Comparison of ENCODE assay signal across 12 mouse cellular contexts in genomic region chr11:120622805-120623204, GRCm38 (mm10). TPM values are rescaled to one million over a fixed set of nuclear protein-coding genes. Genes with fewer than 3 reads are reported as not detected.
"Had no signal": no experiment of that assay in that cellular context is flagged by ENCODE, and none has a peak within 500 bp of the region (broad histone marks: within the 10 kb centered on the region; RNA-seq: fewer than 3 reads in every experiment).

No protein-coding gene starts in this region.

- H3K27me3 ChIP-seq: kidney, embryonic 15.5 days; midbrain, embryonic 12.5 days; neural tube, embryonic 15.5 days had no signal

- H3K9ac ChIP-seq: kidney, embryonic 15.5 days; midbrain, embryonic 12.5 days; neural tube, embryonic 15.5 days had no signal

- DNase-seq: kidney, adult 2 months; lung, adult 2 months; lung, postnatal 36 days; right cerebral cortex, adult 18-20 months; right cerebral cortex, postnatal 25 days had no signal

- H3K9me3 ChIP-seq: kidney, embryonic 15.5 days; midbrain, embryonic 12.5 days; neural tube, embryonic 15.5 days had no signal

- H3K27ac ChIP-seq: kidney, embryonic 15.5 days; midbrain, embryonic 12.5 days; neural tube, embryonic 15.5 days had no signal

- H3K4me3 ChIP-seq: kidney, embryonic 15.5 days; midbrain, embryonic 12.5 days; myocyte; neural tube, embryonic 15.5 days had no signal

- ATAC-seq: intestine, embryonic 16.5 days; lung, postnatal 0 days had no signal

- H3K4me2 ChIP-seq: midbrain, embryonic 12.5 days had no signal

RNA-seq across cellular contexts. Expression of gene Npb, which starts 14.5 kb away (rescaled TPM):
- total RNA-seq: liver, adult 2 months had no signal
